Mouse (Mus musculus) c-Kit-negative CD71-positive TER-119-positive erythroid progenitor cells, embryonic 14.5 days (primary cell): ENCODE measurements around the gene Slc1a5.

ENCODE experiments used
- DNase-seq: peaks from one replicate; pipeline ENCODE4 v3.0.0-alpha.2; 2013; ENCODE audit warnings: low read depth, low spot score

Slc1a5 gene

GRCm38 (mm10) chr7:16782555-16783125 is 1.5 kb downstream of the Slc1a5 start:
- no peak for DNase-seq

- peak; percentile 87 for DNase-seq
Measured at GRCm38 (mm10) chr7:16783224-16783688, 2.1 kb downstream of the Slc1a5 start.

DNA sequence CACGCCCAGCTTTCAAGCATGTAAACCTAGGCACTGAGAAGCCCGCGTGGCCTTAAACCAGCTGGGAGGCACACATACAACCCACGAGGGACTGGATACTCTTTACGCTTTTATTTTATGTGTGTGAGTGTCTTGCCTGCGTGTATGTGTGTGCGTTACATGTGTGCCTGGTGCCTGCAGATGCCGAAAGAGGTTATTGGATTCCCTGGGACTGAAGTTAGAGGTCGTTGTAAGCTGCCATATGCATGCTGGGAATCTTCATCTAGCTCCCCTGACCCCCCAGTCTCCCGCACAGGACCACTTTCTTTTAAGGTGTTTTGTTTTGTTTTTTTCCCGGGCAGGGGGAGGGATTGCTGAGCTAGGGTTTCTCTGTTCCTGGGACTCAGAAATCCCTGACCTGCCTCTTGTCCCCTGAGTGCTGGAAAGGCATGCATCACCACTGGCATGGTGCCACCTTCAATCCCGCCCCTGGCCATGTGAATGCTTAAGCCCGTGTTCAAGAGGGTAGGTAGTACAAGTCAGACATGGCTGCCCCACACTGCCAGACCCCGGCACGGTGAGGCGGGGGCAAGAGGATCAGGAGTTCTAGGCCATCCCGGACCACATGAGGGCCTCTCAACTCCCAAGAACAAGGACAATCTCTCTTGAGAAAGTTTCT is 2.7 kb downstream of the Slc1a5 start:
- DNase-seq = no peak

DNA sequence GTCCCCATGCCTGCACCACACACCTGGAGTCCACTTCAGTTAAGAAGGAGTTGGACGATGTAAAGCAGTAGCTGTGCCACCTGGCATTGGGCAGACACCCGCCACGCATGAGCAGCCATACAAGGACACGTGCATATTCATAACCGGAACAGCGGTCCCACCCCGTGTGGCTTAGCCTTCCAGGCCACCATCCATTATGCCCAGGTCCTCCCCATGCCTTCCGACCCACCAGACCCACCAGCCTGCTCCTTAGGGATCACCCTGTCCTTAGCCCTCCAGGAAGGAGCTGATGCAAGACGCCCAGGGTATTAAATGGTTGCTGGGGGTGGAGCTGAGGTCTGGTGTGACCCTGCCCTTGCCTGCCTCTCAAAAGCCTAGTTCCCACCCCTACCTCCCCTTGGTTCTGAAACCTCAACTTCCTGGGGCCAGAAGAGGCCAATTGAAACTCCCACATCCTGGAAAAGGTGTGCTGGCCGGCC is 3.4 kb downstream of the Slc1a5 start:
- peak; percentile 49 for DNase-seq

- no peak for DNase-seq
Measured at GRCm38 (mm10) chr7:16785541-16786083, 4.5 kb downstream of the Slc1a5 start.

- DNase-seq = no peak
Measured at GRCm38 (mm10) chr7:16792316-16792715, 11.2 kb downstream of the Slc1a5 start.

DNA sequence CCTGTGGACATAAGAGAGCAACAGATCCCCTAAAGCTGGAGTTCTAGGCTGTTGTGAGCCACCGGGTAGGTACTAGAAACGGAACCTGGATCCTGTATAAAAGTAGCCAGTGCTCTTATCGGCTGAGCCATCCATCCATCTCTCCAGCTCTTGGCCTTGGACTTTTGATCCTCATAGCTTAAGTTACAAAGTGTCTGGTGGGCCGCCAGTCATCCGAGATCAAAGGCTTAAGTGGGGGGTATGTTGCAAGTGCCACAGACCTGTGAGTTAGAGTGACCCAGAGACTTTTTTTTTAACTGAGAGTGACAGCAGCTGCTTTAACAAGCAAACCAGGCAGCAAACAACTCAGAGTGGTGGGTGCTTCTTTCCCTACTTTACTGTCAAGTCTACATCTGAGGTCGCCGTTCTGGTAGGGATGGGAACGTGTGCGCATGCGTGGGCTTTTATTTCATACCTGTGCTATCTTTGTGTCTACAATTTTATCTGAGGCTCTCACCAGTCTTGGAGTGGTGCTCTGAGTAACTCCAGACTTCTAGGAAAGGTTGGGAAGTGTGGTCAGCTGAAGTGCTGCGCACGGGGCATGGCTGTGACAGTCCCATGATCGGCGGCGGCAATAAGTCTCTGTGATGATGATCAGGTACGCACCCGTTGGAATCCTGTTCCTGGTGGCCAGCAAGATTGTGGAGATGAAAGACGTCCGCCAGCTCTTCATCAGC is 12.0 kb downstream of the Slc1a5 start:
- no peak for DNase-seq

DNA sequence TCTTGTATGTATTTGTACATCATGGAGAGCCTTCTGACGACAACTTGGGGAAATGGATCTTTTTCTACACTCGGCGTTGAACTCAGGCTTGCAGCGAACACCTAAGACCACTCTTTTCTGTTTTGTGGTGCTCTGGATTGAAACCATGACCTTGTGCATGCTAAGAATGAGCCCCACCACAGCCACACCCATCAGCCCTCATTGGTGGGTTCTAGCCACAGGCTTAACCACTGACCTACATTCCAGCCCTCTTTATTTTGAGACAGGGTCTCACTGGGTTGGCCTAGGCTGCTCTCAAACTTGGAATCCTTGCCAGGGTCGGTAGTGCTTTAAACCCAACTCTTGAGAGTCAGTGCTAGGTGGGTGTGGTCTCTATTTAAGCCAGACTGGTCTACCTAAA is 13.7 kb downstream of the Slc1a5 start:
- no peak for DNase-seq

DNA sequence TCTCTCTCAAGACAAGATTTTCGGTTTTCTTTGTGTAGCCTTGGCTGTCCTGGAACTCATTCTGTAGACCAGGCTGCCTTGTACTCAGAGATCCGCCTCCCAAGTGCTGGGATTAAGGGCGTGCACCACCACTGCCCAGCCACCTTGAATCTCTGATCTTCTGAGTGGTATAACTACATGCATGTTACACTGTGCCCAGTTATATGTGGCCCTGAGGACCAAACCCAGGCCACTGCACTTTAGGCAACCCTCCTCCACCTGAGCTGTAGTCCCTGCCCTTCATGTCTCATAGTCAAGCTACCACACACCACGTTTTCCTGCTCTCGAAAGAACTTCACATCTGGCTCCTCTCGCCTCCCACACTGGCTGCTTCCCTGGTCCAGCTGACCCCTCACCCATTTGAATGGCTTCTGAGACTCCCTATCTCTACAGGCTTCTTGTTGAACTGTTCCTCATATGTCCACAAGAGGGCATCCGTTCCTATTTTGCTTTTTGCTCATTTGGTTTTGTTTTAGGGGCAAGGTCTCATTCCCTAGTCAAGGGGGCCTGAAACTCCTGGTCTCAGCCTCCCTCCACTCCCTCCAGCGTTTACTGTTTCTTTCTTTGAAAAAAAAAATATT is 23.4 kb downstream of the Slc1a5 start:
- no peak for DNase-seq

GRCm38 (mm10) chr7:16807936-16808335 is 26.8 kb downstream of the Slc1a5 start:
- no peak for DNase-seq

DNA sequence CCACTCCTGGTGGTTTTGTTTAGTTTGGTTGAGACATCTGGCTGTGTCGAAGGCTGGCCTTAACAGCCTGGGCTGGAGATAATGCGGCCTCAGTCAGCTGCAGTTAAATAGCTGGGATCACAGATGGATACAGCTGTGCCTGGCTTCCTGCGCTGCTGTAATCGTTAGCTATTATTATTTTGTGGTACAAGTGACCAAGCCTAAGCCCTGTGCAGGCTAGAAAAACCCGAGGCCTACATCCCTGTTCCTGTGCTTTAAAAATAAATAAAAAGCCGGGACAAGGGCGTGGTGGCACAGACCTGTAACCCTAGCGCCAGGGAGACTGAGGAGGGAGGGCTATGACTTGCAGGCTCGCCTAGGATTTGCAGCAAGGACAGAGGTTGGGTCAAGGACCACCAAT is 27.5 kb downstream of the Slc1a5 start:
- no peak for DNase-seq

DNA sequence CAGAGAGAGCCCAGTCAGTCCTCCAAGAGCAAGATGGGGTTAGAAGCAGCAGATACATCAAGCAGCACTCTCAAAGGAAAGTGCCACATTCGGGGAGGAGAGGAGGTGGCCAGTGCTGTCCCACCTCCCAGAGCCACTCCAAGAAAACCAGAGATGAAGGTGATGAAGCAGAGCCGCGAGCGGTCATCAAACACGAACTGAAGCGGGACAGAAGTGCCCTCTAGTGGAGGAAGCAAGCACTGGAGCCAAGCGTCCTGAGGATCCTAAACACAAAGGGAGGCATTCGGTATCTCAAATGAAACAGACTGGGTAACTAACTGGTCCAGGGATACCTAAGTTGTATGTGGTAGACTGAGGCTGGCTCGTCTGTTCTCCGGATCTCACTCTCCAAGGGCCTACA is 28.6 kb downstream of the Slc1a5 start:
- peak; percentile 64 for DNase-seq

DNA sequence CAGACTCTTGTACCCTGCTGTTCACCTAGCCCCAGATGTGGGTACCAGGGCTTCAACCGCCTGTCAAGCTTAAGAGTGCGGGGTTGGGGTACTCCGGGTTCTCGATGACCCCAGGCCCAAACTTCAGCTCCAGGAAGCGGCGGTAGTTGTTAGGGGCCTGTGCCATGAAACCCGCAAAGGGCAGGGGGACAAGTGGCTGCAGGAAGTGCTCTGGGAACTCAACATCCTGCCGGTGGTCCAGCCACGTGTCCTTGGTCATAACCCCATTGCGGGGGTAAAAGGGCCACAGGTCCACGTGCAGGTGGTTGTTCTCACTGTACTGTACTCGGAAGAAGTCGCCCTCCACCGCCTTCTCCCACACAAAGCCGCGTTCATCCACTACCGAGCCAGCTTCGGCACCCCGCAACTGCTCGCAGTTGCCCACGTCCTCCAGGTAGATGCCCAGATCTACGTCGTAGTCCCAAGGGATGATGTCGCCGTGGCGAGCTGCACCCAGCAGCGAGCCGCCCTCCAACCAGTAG is 29.3 kb downstream of the Slc1a5 start:
- no peak for DNase-seq

DNA sequence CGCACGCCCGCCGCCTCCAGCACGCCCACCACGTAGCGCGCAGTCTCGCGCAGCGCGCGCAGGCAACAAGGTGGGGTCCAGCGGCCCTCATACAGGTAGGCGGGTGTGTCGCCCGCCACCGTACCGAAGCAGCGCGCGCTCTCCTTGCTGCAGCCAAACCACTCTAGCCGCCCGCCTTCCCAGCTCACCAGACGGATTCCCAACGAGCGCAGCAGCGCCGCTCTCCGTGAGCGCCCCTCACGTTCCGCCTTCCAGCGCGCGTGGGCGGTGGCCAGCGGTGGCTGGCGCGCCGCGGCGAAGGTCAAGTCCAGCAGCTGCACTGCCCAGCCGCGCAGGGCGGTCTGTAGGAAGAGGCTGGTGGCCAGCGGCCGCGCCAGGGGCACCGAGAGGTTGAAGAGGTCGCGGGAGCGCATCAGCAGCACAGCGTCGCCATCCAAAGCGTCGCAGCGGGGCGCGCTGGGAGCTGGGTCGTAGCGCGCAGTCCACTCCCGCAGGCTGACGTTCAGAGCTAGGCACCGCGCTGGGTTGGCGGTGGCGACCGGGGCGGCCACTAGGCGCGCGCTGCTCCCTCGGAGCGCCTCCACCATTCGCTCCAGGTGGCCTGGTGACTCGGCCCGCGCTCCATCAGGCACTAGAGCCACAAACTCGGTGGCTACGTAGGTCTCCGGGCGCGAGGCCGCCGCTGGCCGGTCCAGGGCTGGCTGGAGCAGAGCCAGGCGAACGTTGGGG is 29.9 kb downstream of the Slc1a5 start:
- no peak for DNase-seq

DNA sequence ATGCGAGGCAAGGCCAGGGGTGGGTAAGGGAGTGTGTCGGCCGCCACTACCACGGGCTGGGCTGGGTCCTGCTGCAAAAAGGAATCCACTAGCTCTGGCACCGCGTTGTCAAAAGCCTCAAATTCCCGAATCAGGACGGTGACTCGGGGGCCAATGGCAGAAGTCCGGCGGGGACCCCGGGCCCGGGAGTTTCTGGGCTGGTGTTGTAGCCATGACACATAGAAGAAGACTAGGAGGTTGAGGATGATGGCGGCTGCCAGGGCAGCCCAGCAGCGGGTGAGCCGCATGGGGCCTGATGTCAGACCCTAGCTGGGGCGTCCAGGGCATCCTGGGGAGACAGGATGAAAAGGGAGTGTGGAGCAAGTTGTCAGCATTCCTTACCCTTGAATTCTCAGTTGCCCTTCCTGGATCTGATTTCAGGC is 30.5 kb downstream of the Slc1a5 start:
- DNase-seq = no peak

DNA sequence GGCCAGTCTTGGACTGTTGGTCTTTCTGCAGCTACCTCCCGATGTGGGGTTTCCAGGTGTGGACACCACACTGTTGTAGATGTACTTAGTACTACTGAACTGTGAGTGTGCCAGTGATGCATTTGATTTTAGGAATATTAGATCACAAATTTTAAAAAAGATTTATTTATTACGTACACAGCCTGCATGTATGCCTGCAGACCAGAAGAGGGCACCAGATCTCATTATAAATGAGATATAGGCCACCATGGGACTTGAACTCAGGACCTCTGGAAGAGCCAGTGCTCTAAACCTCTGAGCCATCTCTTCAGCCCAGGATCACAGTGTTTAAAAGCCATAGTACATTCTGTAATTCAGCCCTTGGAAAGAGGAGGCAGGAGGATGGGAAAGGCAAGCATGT is 31.4 kb downstream of the Slc1a5 start:
- no peak for DNase-seq

DNA sequence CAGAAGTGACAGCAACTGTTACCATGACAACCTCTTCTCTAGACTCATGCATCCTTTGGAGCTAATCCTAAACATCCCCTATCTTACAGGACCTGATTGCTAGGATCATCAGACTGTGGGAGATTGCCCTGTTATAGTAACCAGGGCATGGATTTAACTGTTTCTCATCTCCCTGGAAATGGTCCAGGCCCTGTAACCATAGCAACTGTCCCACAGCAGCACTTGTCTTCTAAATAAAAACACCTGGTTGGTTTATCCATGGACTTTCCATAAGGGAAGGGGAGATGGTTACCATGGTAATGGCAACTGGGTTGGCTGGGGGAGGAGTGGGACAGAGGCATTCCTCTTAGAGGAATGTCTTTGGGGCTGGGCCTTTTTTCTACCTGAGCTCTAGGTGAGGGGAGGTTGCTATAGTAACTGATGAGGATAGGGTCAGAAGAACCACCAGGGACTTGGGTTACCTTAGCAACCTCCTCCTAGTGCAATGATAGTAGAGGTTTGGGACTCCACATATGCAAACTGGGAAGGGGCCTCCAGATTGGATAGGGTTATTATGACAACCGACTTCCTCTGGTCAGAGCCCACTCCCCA is 34.3 kb downstream of the Slc1a5 start, which contains the start of gene Strn4:
Gene Strn4, plus strand, starts transcription at position 539 of the 591 bp plus-strand sequence.
- DNase-seq = no peak

DNA sequence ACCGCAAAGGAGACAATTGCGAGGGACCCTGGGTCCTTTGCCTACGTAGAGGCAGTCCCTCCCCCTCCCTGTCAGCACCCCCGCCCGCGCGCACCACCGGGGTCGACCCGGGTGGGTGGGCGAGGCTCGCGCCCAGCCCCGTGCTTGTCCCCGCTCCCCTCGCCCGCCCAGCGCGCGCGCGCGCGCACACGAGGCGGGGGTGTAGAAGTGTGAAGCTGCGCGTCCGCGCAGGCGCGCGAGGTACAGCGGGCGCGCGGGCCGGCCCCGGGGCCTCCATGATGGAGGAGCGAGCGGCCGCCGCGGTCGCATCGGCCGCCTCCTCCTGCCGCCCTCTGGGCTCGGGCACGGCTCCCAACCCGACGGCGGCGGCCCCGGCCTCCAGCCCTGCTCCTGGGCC is 34.9 kb downstream of the Slc1a5 start:
- peak; percentile 57 for DNase-seq

- DNase-seq = peak; percentile 48
Measured at GRCm38 (mm10) chr7:16816475-16817122, 35.5 kb downstream of the Slc1a5 start, which contains the start of gene Fkrp. TSS of gene Fkrp (minus strand) at chr7:16816732.

DNA sequence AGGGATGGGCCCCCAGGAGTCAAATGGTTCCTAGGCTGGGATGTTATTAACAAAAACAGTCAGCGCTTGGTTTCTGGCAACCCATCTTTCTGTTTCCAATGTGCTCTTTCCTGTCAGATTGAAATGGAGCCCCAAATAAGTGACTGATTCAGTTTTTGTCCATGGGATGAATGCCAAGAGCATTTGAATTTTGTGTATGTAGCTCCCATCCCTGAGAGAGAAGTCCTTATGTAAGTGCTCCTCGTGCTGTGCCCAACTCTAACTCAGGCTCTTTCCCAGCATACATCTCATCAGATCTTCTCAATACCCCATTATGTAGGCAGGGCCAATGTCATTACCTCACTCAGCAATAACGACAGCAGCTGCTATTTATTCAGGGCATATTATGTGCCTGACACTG is 36.6 kb downstream of the Slc1a5 start:
- no peak for DNase-seq
